Mouse (Mus musculus): Measurements from ENCODE around the gene Cd7. TPM values are rescaled to one million over a fixed set of nuclear protein-coding genes. Genes with fewer than 3 reads are reported as not detected.
A peak's percentile ranks its signal among the peaks of the same experiment; 100 is the strongest.
"Not testable (repeated sequence)": the region's sequence is repeated elsewhere in the genome, so short reads cannot be mapped to it uniquely, and the experiment has no call there.

Cd7 gene
- polyA plus RNA-seq, 1 experiment from 2014 or later, result not detected

GRCm38 (mm10) chr11:121056536-121057236, 17.5 kb upstream of the Cd7 start:
- Histone ChIP-seq H3K4me1 (replicated peaks; ENCODE audit: control insufficient read depth, insufficient read depth, low read length) (no peaks in the 10 kb centered on the region), H3K27ac (ENCODE audit: low read depth, low read length) (no peak overlapping the region), H3K4me3 (ENCODE audit: low read depth, low read length) (no peak overlapping the region), H3K36me3 (ENCODE audit: control insufficient read depth, insufficient read depth, low read length) (no peaks in the 10 kb centered on the region), H3K9ac (ENCODE audit: low read length) (no peak overlapping the region), H3K27me3 (ENCODE audit: control insufficient read depth, insufficient read depth, low read length) (no peaks in the 10 kb centered on the region), H3K4me2 (ENCODE audit: low read depth, low read length, severe bottlenecking) (no peak overlapping the region), H3K9me3 (ENCODE audit: control insufficient read depth, low read length) (no peaks in the 10 kb centered on the region)
- DNase-seq (ENCODE audit: low spot score) (no peak), ATAC-seq (replicated peaks; ENCODE audit: low FRiP score) (no peak)
- WGBS, result 76% methylated on average over 7 of the region's 7 CpGs

DNA sequence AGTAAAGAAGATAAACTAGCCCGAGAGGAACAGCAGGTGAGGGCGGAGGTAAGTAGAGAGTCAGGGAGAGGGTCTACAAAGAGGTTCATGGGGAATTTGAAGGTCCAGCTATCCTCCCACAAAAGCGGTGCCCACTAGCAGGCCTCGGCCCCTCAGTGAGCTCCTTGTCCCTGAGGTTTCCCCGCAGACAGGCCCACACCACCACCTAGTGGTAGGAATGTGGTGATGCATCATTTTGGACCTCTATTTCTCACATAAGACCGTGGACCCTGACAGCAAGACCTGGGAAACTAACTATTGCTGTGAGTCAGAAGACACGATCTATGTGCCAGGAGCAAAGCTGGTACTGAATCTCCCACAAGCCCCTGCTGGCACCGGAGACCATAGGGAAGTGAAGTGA, 14.3 kb upstream of the Cd7 start:
- WGBS, result 13% methylated on average over 8 of the region's 8 CpGs
- Histone ChIP-seq H3K9me3 (ENCODE audit: control insufficient read depth, low read length) (no peaks in the 10 kb centered on the region), H3K36me3 (ENCODE audit: control insufficient read depth, insufficient read depth, low read length) (no peaks in the 10 kb centered on the region), H3K4me1 (replicated peaks; ENCODE audit: control insufficient read depth, insufficient read depth, low read length) (no peaks in the 10 kb centered on the region), H3K9ac (ENCODE audit: low read length) (no peak overlapping the region), H3K4me2 (ENCODE audit: low read depth, low read length, severe bottlenecking) (no peak overlapping the region), H3K4me3 (ENCODE audit: low read depth, low read length) (no peak overlapping the region), H3K27ac (ENCODE audit: low read depth, low read length) (no peak overlapping the region), H3K27me3 (ENCODE audit: control insufficient read depth, insufficient read depth, low read length) (no peaks in the 10 kb centered on the region)
- DNase-seq (ENCODE audit: low spot score) (peak; percentile 87), ATAC-seq (replicated peaks; ENCODE audit: low FRiP score) (0 out of 2 replicates have a peak, but pooled peaks have one; percentile 30)

- no peak overlapping the region for H3K27ac ChIP-seq (ENCODE audit: low read depth, low read length)
- H3K4me3 ChIP-seq (ENCODE audit: low read depth, low read length), result no peak overlapping the region
- H3K9me3 ChIP-seq (ENCODE audit: control insufficient read depth, low read length), result no peaks in the 10 kb centered on the region
- no peaks in the 10 kb centered on the region for H3K4me1 ChIP-seq (replicated peaks; ENCODE audit: control insufficient read depth, insufficient read depth, low read length)
- H3K4me2 ChIP-seq (ENCODE audit: low read depth, low read length, severe bottlenecking), result no peak overlapping the region
- no peaks in the 10 kb centered on the region for H3K36me3 ChIP-seq (ENCODE audit: control insufficient read depth, insufficient read depth, low read length)
- no peaks in the 10 kb centered on the region for H3K27me3 ChIP-seq (ENCODE audit: control insufficient read depth, insufficient read depth, low read length)
- peak; percentile 17 for DNase-seq (ENCODE audit: low spot score)
- no peak overlapping the region for H3K9ac ChIP-seq (ENCODE audit: low read length)
- ATAC-seq (replicated peaks; ENCODE audit: low FRiP score), result no peak
- 72% methylated on average over 4 of the region's 4 CpGs for WGBS
These were observed 13.2 kb upstream of the Cd7 start for GRCm38 (mm10) chr11:121052387-121052786.

- DNase-seq (ENCODE audit: low spot score) (peak; percentile 13), ATAC-seq (replicated peaks; ENCODE audit: low FRiP score) (no peak)
- WGBS, result 55% methylated on average over 1 of the region's 1 CpGs
- H3K36me3 ChIP-seq (ENCODE audit: control insufficient read depth, insufficient read depth, low read length), result no peaks in the 10 kb centered on the region
- no peaks in the 10 kb centered on the region for H3K9me3 ChIP-seq (ENCODE audit: control insufficient read depth, low read length)
- H3K4me2 ChIP-seq (ENCODE audit: low read depth, low read length, severe bottlenecking), result no peak overlapping the region
- H3K9ac ChIP-seq (ENCODE audit: low read length), result no peak overlapping the region
- H3K4me1 ChIP-seq (replicated peaks; ENCODE audit: control insufficient read depth, insufficient read depth, low read length), result no peaks in the 10 kb centered on the region
- no peak overlapping the region for H3K4me3 ChIP-seq (ENCODE audit: low read depth, low read length)
- H3K27me3 ChIP-seq (ENCODE audit: control insufficient read depth, insufficient read depth, low read length), result no peaks in the 10 kb centered on the region
- no peak overlapping the region for H3K27ac ChIP-seq (ENCODE audit: low read depth, low read length)
These were observed 12.6 kb upstream of the Cd7 start for GRCm38 (mm10) chr11:121051793-121052192.

DNA sequence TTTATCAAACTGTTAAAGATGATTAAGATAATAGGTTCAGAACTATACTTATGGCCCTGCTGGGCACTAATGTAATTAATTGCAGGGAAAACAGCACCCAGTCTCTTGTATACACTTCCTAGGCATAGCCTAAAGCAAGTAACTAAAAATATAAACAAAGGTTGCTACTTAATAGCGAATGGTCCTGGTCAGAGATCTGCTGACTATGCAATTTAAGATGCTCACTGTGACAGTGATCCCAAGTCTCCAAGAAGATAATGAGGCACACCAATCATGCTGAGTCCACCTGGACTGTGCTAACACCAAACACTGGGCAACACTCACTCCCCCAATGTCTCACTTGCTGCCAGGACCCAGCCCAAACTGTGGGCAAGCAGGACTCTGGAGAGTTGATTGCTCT, 10.6 kb upstream of the Cd7 start:
- no peaks in the 10 kb centered on the region for H3K36me3 ChIP-seq (ENCODE audit: control insufficient read depth, insufficient read depth, low read length)

DNA sequence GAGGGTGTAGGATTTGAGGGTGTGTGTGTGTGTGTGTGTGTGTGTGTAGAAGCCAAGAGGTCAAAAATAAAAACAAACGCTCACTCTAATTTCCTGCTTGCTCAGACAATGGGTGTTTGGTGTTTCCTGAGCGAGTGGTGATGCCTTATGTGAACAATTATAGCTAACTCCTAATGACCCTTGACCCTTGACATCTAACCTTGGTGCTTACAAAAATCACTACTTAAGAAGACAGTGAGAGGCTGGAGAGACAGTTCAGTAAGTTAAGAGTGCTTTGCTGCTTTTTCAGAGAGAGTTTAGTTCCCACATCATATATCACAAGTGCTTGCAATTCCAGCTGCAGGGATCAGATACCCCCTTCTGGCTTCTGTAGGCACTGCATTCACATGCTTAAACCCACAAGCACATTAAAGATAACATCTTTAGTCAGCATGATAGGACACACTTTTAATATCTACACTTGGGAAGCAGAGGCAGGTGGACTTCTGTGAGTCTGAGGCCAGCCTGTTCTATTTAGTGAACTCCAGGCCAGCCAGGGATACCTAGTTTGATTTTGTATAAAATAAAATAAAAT, 8.7 kb upstream of the Cd7 start:
- Histone ChIP-seq H3K4me3 (ENCODE audit: low read depth, low read length) (no peak overlapping the region), H3K9me3 (ENCODE audit: control insufficient read depth, low read length) (no peaks in the 10 kb centered on the region), H3K9ac (ENCODE audit: low read length) (no peak overlapping the region), H3K4me1 (replicated peaks; ENCODE audit: control insufficient read depth, insufficient read depth, low read length) (no peaks in the 10 kb centered on the region), H3K4me2 (ENCODE audit: low read depth, low read length, severe bottlenecking) (no peak overlapping the region), H3K36me3 (ENCODE audit: control insufficient read depth, insufficient read depth, low read length) (no peaks in the 10 kb centered on the region), H3K27ac (ENCODE audit: low read depth, low read length) (no peak overlapping the region), H3K27me3 (ENCODE audit: control insufficient read depth, insufficient read depth, low read length) (no peaks in the 10 kb centered on the region; the same call in 1 of the 2 replicates)
- WGBS, result 67% methylated on average over 2 of the region's 2 CpGs
- ATAC-seq (replicated peaks; ENCODE audit: low FRiP score), result no peak
- peak; percentile 49 for DNase-seq (ENCODE audit: low spot score)

More for the DNA sequence above, 10.6 kb upstream of the Cd7 start:
- WGBS, result 73% methylated on average over 1 of the region's 1 CpGs
- no peaks in the 10 kb centered on the region for H3K27me3 ChIP-seq (ENCODE audit: control insufficient read depth, insufficient read depth, low read length)
- no peak for DNase-seq (ENCODE audit: low spot score)
- H3K9me3 ChIP-seq (ENCODE audit: control insufficient read depth, low read length), result no peaks in the 10 kb centered on the region
- H3K4me2 ChIP-seq (ENCODE audit: low read depth, low read length, severe bottlenecking), result no peak overlapping the region
- no peak for ATAC-seq (replicated peaks; ENCODE audit: low FRiP score)
- no peak overlapping the region for H3K27ac ChIP-seq (ENCODE audit: low read depth, low read length)
- H3K9ac ChIP-seq (ENCODE audit: low read length), result no peak overlapping the region
- no peaks in the 10 kb centered on the region for H3K4me1 ChIP-seq (replicated peaks; ENCODE audit: control insufficient read depth, insufficient read depth, low read length)
- H3K4me3 ChIP-seq (ENCODE audit: low read depth, low read length), result no peak overlapping the region

- no peak overlapping the region for H3K4me2 ChIP-seq (ENCODE audit: low read depth, low read length, severe bottlenecking)
- H3K36me3 ChIP-seq (ENCODE audit: control insufficient read depth, insufficient read depth, low read length), result no peaks in the 10 kb centered on the region
- no peaks in the 10 kb centered on the region for H3K4me1 ChIP-seq (replicated peaks; ENCODE audit: control insufficient read depth, insufficient read depth, low read length)
- no peak overlapping the region for H3K27ac ChIP-seq (ENCODE audit: low read depth, low read length)
- no peak for ATAC-seq (replicated peaks; ENCODE audit: low FRiP score)
- H3K9ac ChIP-seq (ENCODE audit: low read length), result no peak overlapping the region
- H3K9me3 ChIP-seq (ENCODE audit: control insufficient read depth, low read length), result no peaks in the 10 kb centered on the region
- no peak overlapping the region for H3K4me3 ChIP-seq (ENCODE audit: low read depth, low read length)
- peak; percentile 24 for DNase-seq (ENCODE audit: low spot score)
- H3K27me3 ChIP-seq (ENCODE audit: control insufficient read depth, insufficient read depth, low read length), result no peaks in the 10 kb centered on the region; the same call in 1 of the 2 replicates
- 72% methylated on average over 1 of the region's 1 CpGs for WGBS
These were observed 6.1 kb upstream of the Cd7 start for GRCm38 (mm10) chr11:121045286-121045685.

GRCm38 (mm10) chr11:121043025-121043424, 3.8 kb upstream of the Cd7 start:
- not testable (repeated sequence) for H3K36me3 ChIP-seq (ENCODE audit: control insufficient read depth, insufficient read depth, low read length); H3K4me2 ChIP-seq (ENCODE audit: low read depth, low read length, severe bottlenecking); H3K27me3 ChIP-seq (ENCODE audit: control insufficient read depth, insufficient read depth, low read length); DNase-seq (ENCODE audit: low spot score); ATAC-seq (replicated peaks; ENCODE audit: low FRiP score); H3K4me1 ChIP-seq (replicated peaks; ENCODE audit: control insufficient read depth, insufficient read depth, low read length); H3K9me3 ChIP-seq (ENCODE audit: control insufficient read depth, low read length); H3K4me3 ChIP-seq (ENCODE audit: low read depth, low read length); H3K9ac ChIP-seq (ENCODE audit: low read length); H3K27ac ChIP-seq (ENCODE audit: low read depth, low read length)
- 74% methylated on average over 1 of the region's 1 CpGs for WGBS

DNA sequence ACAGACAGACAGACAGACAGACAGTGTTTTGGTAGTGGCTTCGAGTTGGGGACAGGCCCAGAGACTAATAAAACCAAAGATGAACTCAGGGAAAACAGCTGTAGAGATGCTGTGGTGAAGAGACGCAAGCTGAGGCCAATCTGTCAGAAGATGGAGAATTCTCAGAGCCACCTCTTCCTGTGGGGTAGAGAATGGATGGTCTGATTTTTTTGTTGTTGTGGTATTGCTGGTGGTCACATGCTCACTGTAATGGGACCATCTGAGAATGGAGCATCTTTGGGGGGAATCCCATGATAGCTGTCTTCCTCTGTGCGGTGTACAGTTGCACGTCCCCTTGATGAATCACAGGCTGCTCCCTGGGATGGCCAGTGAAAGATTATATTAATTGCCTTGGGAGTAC, 3.3 kb upstream of the Cd7 start:
- Histone ChIP-seq H3K9me3 (ENCODE audit: control insufficient read depth, low read length) (no peaks in the 10 kb centered on the region), H3K9ac (ENCODE audit: low read length) (no peak overlapping the region), H3K4me2 (ENCODE audit: low read depth, low read length, severe bottlenecking) (no peak overlapping the region), H3K27me3 (ENCODE audit: control insufficient read depth, insufficient read depth, low read length) (no peaks in the 10 kb centered on the region; the same call in 1 of the 2 replicates), H3K4me3 (ENCODE audit: low read depth, low read length) (no peak overlapping the region), H3K27ac (ENCODE audit: low read depth, low read length) (no peak overlapping the region), H3K36me3 (ENCODE audit: control insufficient read depth, insufficient read depth, low read length) (no peaks in the 10 kb centered on the region), H3K4me1 (replicated peaks; ENCODE audit: control insufficient read depth, insufficient read depth, low read length) (no peaks in the 10 kb centered on the region)
- WGBS, result 80% methylated on average over 4 of the region's 4 CpGs
- ATAC-seq (replicated peaks; ENCODE audit: low FRiP score), result no peak
- DNase-seq (ENCODE audit: low spot score), result peak; percentile 30

Measured in forebrain, embryonic 11.5 days (tissue).